Mouse (Mus musculus) hindbrain, embryonic 10.5 days (tissue): Measurements from ENCODE around the gene Inpp1. TPM values are rescaled to one million over a fixed set of nuclear protein-coding genes. Genes with fewer than 3 reads are reported as not detected.
"Not testable (repeated sequence)": the region's sequence is repeated elsewhere in the genome, so short reads cannot be mapped to it uniquely, and the experiment has no call there.

Experiments
- DNase-seq: peaks from one replicate; pipeline ENCODE4 v3.0.0-alpha.2; 2017; ENCODE audit warnings: low spot score
- H3K27ac ChIP-seq: fragments of 300-500 bp; sonication (generic); 2 replicates; pipeline ENCODE4 v1.5.1; 2016; ENCODE audit warnings: mild to moderate bottlenecking, moderate library complexity
- H3K27me3 ChIP-seq: fragments of 300-500 bp; sonication (generic); 2 replicates; pipeline ENCODE4 v1.6.1; 2016; ENCODE audit warnings: mild to moderate bottlenecking; ENCODE audit not compliant: poor library complexity, insufficient read depth, severe bottlenecking
- H3K36me3 ChIP-seq: fragments of 300-500 bp; sonication (generic); 2 replicates; pipeline ENCODE4 v1.6.1; 2016; ENCODE audit warnings: mild to moderate bottlenecking, moderate library complexity
- H3K4me1 ChIP-seq: fragments of 300-500 bp; sonication (generic); replicated peaks from 2 replicates; pipeline ENCODE4 v1.6.1; 2016; ENCODE audit warnings: mild to moderate bottlenecking
- H3K4me3 ChIP-seq: fragments of 300-500 bp; sonication (generic); 2 replicates; pipeline ENCODE4 v1.5.1; 2016; ENCODE audit warnings: mild to moderate bottlenecking, moderate library complexity
- H3K9me3 ChIP-seq: fragments of 300-500 bp; sonication (generic); 2 replicates; pipeline ENCODE4 v1.6.1; 2016; ENCODE audit warnings: mild to moderate bottlenecking, moderate library complexity
- WGBS: fragments of 180-500 bp; shearing (Covaris S2); methylation state at CpG from one replicate; pipeline ENCODE4 v1.1.7; 2016; 5-methylcytosine and 5-hydroxymethylcytosine counted together
- polyA plus RNA-seq: library from polyadenylated mRNA; unstranded; fragments of >200 nt; fragmentation: Nextera tagmentation; extraction: Ambion mirVana; gene quantifications from 2 replicates; pipeline ENCODE4 v1.2.1, GENCODE M21; 2016

The Inpp1 gene
- 12.2 and 16.3 TPM in 2 replicates for polyA plus RNA-seq

DNA sequence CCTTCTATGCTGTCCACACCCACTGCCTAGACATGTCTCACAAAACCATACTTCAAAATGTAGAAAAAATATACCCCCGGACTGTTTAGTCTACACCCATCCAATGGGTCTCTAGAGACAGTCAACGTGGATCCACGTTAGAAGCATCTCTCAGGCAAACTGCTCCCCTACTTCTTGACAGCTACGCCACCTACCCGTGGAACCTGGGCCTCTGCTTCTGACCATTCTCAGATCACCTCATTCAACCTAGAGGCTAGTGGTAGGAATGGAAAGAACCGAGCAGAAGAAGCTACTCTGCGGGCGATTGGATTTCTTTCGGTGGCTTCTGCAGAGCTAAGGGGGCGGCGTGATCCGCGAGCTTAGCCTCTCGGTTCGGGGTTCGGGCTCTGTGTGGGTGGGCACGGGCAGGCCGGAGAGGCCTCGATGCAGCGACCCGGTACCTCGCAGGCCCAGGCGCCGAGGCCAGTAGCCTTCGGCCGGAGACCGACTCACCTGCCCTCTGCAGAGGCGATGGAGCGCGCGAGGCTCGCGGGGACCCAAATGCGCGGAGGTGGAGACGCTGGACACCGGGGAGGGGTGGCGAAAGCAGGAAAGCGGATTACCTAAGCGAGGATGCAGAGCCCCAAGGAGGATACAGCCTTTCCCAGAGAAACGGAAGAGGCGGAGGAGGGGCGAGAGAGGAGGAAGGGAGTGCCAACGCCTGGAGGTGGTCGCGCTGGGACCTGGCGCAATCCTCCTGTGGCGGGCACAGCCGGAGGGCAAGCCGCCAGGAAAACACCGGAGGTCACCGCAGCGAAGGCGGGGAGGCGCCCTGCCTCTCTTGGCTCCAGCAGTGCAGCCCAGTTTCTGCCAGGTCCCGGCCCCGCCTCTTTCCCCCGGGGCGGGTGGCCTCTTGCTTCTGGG lies at the start of gene Inpp1:
TSS of gene Inpp1 (minus strand) at position 779 of the 903 bp plus-strand sequence.
- Histone ChIP-seq H3K4me1 (peaks cover 19% of the 10 kb centered on the region), H3K4me3 (peak within 1 kb of the TSS; percentile 68), H3K9me3 (no peaks in the 10 kb centered on the region), H3K27ac (peak within 1 kb of the TSS; percentile 90), H3K36me3 (no peaks in the 10 kb centered on the region), H3K27me3 (no peaks in the 10 kb centered on the region)
- DNase-seq = peak; percentile 76
- 1% methylated on average over 59 of the region's 59 CpGs for WGBS

DNA sequence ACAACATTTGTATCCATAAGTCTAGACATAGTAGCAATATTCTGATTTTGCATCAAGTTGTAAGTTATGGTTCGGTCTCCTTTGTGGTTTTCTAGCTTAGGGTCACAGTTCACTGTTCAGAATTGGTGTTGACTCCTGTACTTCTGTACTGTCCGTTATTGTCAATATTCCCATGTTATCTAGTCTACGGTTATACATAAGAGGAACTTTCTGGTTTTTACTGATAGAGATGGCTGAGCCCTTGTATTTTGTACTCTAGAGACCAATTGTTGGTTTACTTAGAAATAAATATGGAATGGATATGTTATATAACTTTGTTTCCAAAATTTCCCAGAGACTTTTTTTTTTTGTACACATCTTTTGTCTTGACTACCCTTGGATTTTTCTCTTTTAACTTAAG lies 48.5 kb upstream of the Inpp1 start:
- 95% methylated on average over 3 of the region's 3 CpGs for WGBS
- H3K4me3 ChIP-seq = no peak overlapping the region
- no peaks in the 10 kb centered on the region for H3K27me3 ChIP-seq
- H3K9me3 ChIP-seq = no peaks in the 10 kb centered on the region
- no peaks in the 10 kb centered on the region for H3K4me1 ChIP-seq
- no peak overlapping the region for H3K27ac ChIP-seq
- H3K36me3 ChIP-seq = 0 out of 2 replicates have a peak, but pooled peaks cover 4% of the 10 kb centered on the region
- no peak for DNase-seq

DNA sequence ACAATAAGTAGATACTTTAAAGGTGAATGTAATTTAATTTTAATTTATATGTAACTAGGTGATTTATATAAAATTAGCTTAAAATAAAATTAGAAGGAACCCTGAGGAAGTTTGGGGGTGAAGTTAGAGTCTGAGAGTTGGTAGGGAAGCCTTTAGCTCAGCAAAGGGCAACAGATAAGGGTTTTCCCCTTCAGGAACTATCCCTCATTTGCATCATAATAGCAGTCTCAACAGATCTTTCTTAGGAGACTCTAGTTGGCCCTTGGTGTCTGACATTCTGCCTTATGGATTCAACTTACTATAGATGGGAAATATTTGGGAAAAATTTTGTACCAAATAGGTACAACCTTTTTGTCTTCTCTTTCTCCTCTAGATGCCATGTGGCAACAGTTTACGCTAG lies 46.7 kb upstream of the Inpp1 start:
- Histone ChIP-seq H3K27me3 (no peaks in the 10 kb centered on the region), H3K4me1 (no peaks in the 10 kb centered on the region), H3K4me3 (no peak overlapping the region), H3K9me3 (no peaks in the 10 kb centered on the region), H3K27ac (no peak overlapping the region), H3K36me3 (0 out of 2 replicates have a peak, but pooled peaks cover 11% of the 10 kb centered on the region)
- WGBS = 91% methylated on average over 1 of the region's 1 CpGs
- DNase-seq = no peak

DNA sequence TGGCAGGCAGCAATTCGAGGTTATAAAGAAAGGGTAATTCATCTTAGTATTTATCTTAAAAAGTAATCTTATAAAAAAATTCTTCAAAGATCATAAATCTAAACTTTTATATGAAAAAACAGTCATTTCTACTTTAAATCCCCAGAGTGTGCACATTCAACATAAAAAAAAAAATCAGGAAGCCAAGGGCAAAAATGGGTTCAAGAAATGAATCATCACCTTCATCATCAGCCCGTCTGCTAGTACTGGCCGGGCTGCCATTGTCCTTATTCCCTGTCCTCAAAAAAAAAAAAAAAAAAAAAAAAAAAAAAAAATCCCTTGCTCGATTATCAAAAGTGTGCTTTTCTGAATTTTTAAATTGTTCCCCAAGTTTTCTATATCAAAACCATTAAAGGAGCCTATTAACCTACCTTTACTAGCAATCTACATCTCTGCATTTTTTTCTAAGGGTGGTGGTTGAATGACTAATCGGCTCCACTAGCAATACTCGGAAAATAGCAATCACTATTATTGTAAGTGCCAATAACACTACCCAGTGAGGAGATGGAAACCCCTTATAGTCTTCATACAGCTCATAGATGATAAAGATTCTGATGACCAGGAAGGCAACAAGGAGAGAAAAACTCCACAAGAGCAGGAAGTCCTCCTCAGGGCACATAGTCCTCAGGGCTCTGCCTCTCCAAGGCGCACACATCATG lies 38.6 kb upstream of the Inpp1 start:
- no peak for DNase-seq
- 92% methylated on average over 7 of the region's 7 CpGs for WGBS

DNA sequence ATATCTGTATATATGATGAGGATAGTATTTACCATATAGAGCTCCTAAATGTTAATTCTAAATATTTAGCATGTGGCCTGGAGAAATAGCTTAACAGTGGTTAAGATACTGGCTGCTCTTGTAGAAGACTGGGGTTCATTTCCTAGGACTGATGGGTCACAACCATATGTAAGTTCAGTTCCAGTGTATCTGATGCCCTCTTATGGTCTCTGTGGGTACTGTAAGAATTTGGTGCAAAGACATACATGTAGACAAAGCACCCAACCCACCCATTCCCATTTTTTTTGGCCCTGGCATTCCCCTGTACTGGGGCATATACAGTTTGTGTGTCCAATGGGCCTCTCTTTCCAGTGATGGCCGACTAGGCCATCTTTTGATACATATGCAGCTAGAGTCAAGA lies 36.5 kb upstream of the Inpp1 start:
- H3K4me3 ChIP-seq, H3K27me3 ChIP-seq, H3K27ac ChIP-seq, H3K9me3 ChIP-seq, H3K36me3 ChIP-seq, DNase-seq, H3K4me1 ChIP-seq: not testable (repeated sequence)
- WGBS = 69% methylated on average over 1 of the region's 1 CpGs

More for the DNA sequence above, 38.6 kb upstream of the Inpp1 start:
- Histone ChIP-seq H3K27me3 (no peaks in the 10 kb centered on the region), H3K4me3 (no peak overlapping the region), H3K9me3 (no peaks in the 10 kb centered on the region), H3K36me3 (0 out of 2 replicates have a peak, but pooled peaks cover 7% of the 10 kb centered on the region), H3K27ac (no peak overlapping the region), H3K4me1 (no peaks in the 10 kb centered on the region)

DNA sequence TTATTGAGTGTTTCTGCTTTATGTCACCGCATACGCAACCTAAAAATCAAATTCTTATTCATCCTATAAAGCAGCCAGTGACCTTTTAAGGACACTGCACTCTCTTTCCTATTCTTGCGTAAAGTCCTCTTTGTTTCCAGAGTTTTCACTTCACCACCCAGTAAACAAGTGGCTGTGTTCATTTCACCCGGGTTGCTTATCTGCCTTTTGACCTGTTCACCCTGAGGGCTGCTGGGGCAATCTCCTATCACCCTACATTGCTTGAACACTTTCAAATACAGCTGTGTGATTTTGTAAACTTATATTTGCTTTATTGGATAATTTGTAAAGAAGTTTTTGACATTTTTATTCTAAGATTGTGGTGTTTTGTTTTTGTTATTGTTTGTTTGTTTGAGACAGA lies 31.9 kb upstream of the Inpp1 start:
- no peak for DNase-seq

DNA sequence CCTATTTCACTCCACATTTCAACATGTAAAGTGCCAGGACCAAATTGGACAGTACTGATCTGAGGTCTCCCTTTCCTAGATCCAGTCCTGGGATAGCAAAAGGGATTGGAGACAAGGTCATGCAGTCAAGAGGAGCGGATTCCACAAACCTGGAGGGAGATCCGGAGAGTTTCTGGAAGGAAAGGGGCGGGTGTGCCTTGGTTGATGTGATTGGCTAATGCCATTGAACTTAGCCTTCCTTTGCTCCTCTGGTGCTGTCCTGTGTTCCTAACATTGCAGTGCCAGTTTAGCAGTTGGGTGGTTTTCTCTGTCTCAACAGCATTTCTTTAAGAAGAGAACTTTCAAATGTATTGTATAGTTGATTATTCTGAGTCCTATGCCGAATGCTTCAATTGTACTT lies 29.1 kb upstream of the Inpp1 start:
- 88% methylated on average over 4 of the region's 4 CpGs for WGBS

More for the DNA sequence above, 31.9 kb upstream of the Inpp1 start:
- no peak overlapping the region for H3K4me3 ChIP-seq
- H3K4me1 ChIP-seq = peaks cover 9% of the 10 kb centered on the region
- no peak overlapping the region for H3K27ac ChIP-seq
- no peaks in the 10 kb centered on the region for H3K9me3 ChIP-seq
- no peaks in the 10 kb centered on the region for H3K27me3 ChIP-seq
- WGBS = 72% methylated on average over 4 of the region's 4 CpGs
- no peaks in the 10 kb centered on the region for H3K36me3 ChIP-seq

DNA sequence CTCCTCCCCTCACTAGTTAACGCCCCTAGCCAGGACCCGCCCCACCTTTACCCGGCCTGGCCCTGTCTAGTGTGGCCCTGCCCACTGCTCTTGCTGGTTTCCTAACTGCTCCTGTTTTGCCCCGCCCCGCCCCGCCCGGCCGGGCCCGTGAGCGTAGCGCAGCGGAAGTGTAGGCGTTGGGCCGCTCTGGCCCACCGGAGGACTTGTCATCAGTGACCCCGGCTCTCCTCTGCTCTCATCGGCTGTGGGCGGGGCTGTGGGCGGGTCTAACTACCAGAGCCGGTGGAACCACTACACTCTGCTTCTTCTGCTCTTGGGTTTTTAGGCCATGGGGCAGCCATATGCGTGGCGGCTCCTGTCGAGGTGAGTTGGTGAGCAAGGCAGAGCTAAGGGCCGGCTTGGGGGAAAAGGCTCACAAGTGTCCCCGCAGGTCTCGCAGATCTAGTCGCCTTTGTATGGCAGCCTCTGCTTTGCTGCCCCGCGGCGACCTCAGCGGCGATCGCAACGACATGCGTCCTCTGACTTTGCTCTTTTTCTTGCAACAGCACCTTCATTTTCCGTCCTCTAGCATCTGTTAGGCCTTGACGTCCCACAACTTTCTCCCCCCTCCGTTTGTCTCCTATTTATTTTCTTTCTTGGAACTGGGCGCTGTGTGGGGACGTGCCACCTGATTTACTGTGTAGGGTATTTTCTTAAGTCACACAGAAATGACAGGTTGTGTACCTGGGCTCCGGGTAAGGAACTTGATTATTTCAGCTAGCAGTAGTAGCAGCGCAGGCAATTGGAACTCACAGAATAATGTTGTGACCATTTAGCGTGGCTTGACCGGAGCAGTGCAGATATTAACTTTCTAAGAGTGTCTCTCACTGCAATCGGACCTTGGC lies 27.5 kb upstream of the Inpp1 start, which contains the start of gene Hibch:
TSS of gene Hibch (plus strand) at position 148 of the 884 bp plus-strand sequence.
- H3K27ac ChIP-seq = peak within 1 kb of the TSS; percentile 89
- H3K36me3 ChIP-seq = no peaks in the 10 kb centered on the region
- no peaks in the 10 kb centered on the region for H3K9me3 ChIP-seq
- no peaks in the 10 kb centered on the region for H3K27me3 ChIP-seq
- H3K4me1 ChIP-seq = peaks cover 12% of the 10 kb centered on the region
- DNase-seq = peak; percentile 99
- peak within 1 kb of the TSS; percentile 69 for H3K4me3 ChIP-seq
- WGBS = 3% methylated on average over 45 of the region's 45 CpGs

More for the DNA sequence above, 29.1 kb upstream of the Inpp1 start:
- Histone ChIP-seq H3K4me1 (peaks cover 12% of the 10 kb centered on the region), H3K27me3 (no peaks in the 10 kb centered on the region), H3K4me3 (no peak overlapping the region), H3K36me3 (no peaks in the 10 kb centered on the region), H3K27ac (no peak overlapping the region), H3K9me3 (no peaks in the 10 kb centered on the region)
- DNase-seq = no peak

DNA sequence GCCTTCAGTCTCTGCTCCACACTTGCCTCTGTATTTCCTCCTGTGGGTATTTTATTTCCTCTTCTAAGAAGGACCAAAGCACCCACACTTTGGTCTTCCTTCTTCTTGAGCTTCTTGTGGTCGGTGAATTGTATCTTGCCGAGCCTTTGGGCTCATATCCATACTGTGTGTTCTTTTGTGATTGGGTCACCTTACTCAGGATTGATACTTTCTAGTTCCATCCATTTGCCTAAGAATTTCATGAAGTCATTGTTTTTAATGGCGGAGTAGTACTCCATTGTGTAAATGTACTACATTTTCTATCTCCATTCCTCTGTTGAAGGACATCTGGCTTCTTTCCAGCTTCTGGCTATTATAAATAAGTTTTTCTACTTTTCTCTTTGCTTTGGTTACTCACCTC lies 26.9 kb upstream of the Inpp1 start:
- peak overlapping the region; percentile 89; the same call in 1 of the 2 replicates for H3K27ac ChIP-seq
- DNase-seq = no peak
- no peaks in the 10 kb centered on the region for H3K36me3 ChIP-seq
- H3K9me3 ChIP-seq = no peaks in the 10 kb centered on the region
- H3K4me3 ChIP-seq = peak overlapping the region; percentile 69
- WGBS = 21% methylated on average over 3 of the region's 3 CpGs
- peaks cover 12% of the 10 kb centered on the region for H3K4me1 ChIP-seq
- no peaks in the 10 kb centered on the region for H3K27me3 ChIP-seq

DNA sequence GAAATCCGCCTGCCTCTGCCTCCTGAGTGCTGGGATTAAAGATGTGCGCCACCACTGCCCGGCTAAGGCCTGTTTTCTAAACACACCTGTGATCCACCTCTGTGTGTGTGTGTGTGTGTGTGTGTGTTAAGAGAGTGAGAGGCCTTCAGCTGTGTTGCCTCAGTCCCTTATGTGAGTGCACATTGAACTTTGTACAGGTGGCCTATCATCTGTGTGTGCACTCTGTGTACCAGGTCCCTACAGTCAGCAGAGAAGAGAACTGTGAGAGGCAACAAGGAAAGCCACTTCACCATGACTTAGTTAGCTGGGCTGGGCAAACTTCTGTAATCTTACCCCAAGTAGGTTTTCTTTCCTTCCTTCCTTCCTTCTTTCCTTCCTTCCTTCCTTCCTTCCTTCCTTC lies 21.6 kb upstream of the Inpp1 start:
- H3K4me3 ChIP-seq = no peak overlapping the region
- WGBS = 97% methylated on average over 3 of the region's 3 CpGs
- no peaks in the 10 kb centered on the region for H3K9me3 ChIP-seq
- no peaks in the 10 kb centered on the region for H3K36me3 ChIP-seq
- no peaks in the 10 kb centered on the region for H3K27me3 ChIP-seq
- no peak overlapping the region for H3K27ac ChIP-seq
- DNase-seq = no peak
- 0 out of 2 replicates have a peak, but pooled peaks cover 1% of the 10 kb centered on the region for H3K4me1 ChIP-seq

DNA sequence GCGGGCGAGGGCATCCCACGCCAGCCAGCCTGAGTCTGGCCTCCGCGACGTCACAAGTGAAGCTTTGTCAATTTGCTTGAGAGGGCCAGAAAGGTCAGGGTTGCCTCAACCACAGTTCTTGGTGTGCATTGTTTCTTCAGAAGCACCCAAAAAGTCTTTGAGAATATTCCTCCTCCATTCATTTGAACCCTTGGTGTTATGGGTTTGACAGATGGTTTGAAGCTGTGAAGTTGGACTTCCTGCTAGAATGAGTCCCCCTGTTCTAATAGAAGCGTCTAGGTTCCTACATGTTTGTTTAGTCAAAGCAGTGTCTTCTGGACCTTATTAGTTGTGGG lies 292 bp upstream of the Inpp1 start:
- H3K27me3 ChIP-seq = no peaks in the 10 kb centered on the region
- H3K4me1 ChIP-seq = peaks cover 19% of the 10 kb centered on the region
- peak overlapping the region; percentile 90 for H3K27ac ChIP-seq
- H3K4me3 ChIP-seq = peak overlapping the region; percentile 68
- whole genome bisulfite sequencing = 3% methylated on average over 7 of the region's 7 CpGs
- no peaks in the 10 kb centered on the region for H3K9me3 ChIP-seq
- no peaks in the 10 kb centered on the region for H3K36me3 ChIP-seq
- DNase-seq = no peak

DNA sequence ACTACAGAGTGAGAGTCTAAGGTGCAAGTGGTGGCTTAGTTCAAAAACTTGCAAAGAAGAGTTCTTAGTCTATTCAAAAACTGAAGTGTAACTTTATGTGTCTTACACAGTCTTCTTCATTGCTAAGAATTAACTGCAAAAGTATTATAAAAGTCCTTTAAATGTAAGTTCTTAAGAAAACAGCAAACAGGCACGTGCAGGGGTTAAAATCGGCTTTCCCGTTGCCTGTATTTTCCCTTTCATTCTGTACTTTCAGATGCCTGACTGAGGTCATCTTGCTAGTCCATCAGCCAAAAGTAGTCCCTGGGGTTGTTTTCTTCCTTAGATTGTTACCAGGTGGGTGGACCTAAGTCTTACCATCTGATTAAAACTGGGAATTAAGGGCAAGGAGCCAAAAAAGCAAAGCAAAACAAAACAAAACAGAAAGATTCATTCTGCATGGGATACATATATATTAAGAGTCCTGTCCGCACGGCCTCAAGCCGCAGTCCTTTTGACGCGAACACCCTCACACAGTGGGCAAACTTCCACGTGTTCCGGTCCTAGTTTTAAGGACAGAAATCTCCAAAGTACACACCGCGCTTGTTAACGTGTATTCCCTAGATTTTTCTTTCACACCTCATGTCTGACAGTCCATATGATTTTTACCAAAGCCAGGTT lies 1.1 kb downstream of the Inpp1 start:
- no peaks in the 10 kb centered on the region for H3K27me3 ChIP-seq

More for the DNA sequence above, 1.1 kb downstream of the Inpp1 start:
- DNase-seq = no peak
- no peak overlapping the region for H3K27ac ChIP-seq
- no peaks in the 10 kb centered on the region for H3K36me3 ChIP-seq
- no peaks in the 10 kb centered on the region for H3K9me3 ChIP-seq
- H3K4me1 ChIP-seq = peaks cover 19% of the 10 kb centered on the region
- WGBS = 68% methylated on average over 13 of the region's 13 CpGs
- peak overlapping the region; percentile 68 for H3K4me3 ChIP-seq
